Mouse (Mus musculus) heart, embryonic 14.5 days (tissue): Measurements from ENCODE around the gene Fbxw8. TPM values are rescaled to one million over a fixed set of nuclear protein-coding genes. Genes with fewer than 3 reads are reported as not detected.

ENCODE experiments used
- ATAC-seq: fragments of 200-750 bp; cut with Nextera tagmentation; 2 replicates; pipeline ENCODE4 v1.8.0; 2017; ENCODE audit warnings: low read depth, moderate TSS enrichment; ENCODE audit not compliant: insufficient number of reproducible peaks, insufficient read depth, low FRiP score
- H3K27ac ChIP-seq, 2 experiments: fragments of 200-500 bp in 1 of 2; fragments of 300-500 bp in 1 of 2; sonication (generic) in 1 of 2; replicated peaks in 1 of 2; 2 replicates each; pipeline ENCODE4 v1.5.1; 2012 to 2014; ENCODE audit warnings: low read depth in 2 of 2, low read length in 2 of 2, control low read depth in 1 of 2, mild to moderate bottlenecking in 1 of 2, mixed read lengths in 1 of 2; ENCODE audit not compliant: control insufficient read depth in 1 of 2, insufficient read depth in 1 of 2
- H3K27me3 ChIP-seq: fragments of 300-500 bp; sonication (generic); 2 replicates; pipeline ENCODE4 v1.6.1; 2014; ENCODE audit warnings: mild to moderate bottlenecking, low read length, control low read depth; ENCODE audit not compliant: control insufficient read depth, insufficient read depth
- H3K36me3 ChIP-seq: fragments of 300-500 bp; sonication (generic); 2 replicates; pipeline ENCODE4 v1.6.1; 2014; ENCODE audit warnings: mild to moderate bottlenecking, control low read depth, low read length, mixed read lengths; ENCODE audit not compliant: control insufficient read depth, insufficient read depth
- H3K4me1 ChIP-seq, 2 experiments: fragments of 200-500 bp in 1 of 2; fragments of 300-500 bp in 1 of 2; sonication (generic) in 1 of 2; 2 replicates each; pipeline ENCODE4 v1.6.1; 2012 to 2014; ENCODE audit warnings: low read length in 2 of 2, control low read depth in 1 of 2, mixed read lengths in 1 of 2; ENCODE audit not compliant: control insufficient read depth in 2 of 2, insufficient read depth in 2 of 2
- H3K4me2 ChIP-seq: fragments of 300-500 bp; sonication (generic); 2 replicates; pipeline ENCODE4 v1.6.1; 2014; ENCODE audit warnings: mild to moderate bottlenecking, low read length
- H3K4me3 ChIP-seq, 2 experiments: fragments of 200-500 bp in 1 of 2; fragments of 300-500 bp in 1 of 2; sonication (generic) in 1 of 2; 2 replicates each; pipeline ENCODE4 v1.5.1; 2012 to 2014; ENCODE audit warnings: low read length in 2 of 2, mild to moderate bottlenecking in 2 of 2, control low read depth in 1 of 2, low read depth in 1 of 2, moderate library complexity in 1 of 2; ENCODE audit not compliant: control insufficient read depth in 1 of 2, insufficient read depth in 1 of 2
- H3K9ac ChIP-seq: fragments of 300-500 bp; sonication (generic); 2 replicates; pipeline ENCODE4 v1.6.1; 2014; ENCODE audit warnings: mild to moderate bottlenecking, low read length
- H3K9me3 ChIP-seq: fragments of 300-500 bp; sonication (generic); 2 replicates; pipeline ENCODE4 v1.6.1; 2016; ENCODE audit warnings: low read length, control low read depth; ENCODE audit not compliant: control insufficient read depth
- WGBS: fragments of 180-500 bp; shearing (Covaris S2); extraction: QIAGEN DNeasy Blood & Tissue Kit; methylation state at CpG from one replicate; pipeline ENCODE4 v1.1.7; 2014; 5-methylcytosine and 5-hydroxymethylcytosine counted together
- polyA plus RNA-seq: library from polyadenylated mRNA; unstranded; fragments of >200 nt; fragmentation: Nextera tagmentation; extraction: Ambion mirVana; gene quantifications from 2 replicates; pipeline ENCODE4 v1.2.1, GENCODE M21; 2014

The Fbxw8 gene
- polyA plus RNA-seq, 1 experiment from 2014 or later, result 23.7 TPM

DNA sequence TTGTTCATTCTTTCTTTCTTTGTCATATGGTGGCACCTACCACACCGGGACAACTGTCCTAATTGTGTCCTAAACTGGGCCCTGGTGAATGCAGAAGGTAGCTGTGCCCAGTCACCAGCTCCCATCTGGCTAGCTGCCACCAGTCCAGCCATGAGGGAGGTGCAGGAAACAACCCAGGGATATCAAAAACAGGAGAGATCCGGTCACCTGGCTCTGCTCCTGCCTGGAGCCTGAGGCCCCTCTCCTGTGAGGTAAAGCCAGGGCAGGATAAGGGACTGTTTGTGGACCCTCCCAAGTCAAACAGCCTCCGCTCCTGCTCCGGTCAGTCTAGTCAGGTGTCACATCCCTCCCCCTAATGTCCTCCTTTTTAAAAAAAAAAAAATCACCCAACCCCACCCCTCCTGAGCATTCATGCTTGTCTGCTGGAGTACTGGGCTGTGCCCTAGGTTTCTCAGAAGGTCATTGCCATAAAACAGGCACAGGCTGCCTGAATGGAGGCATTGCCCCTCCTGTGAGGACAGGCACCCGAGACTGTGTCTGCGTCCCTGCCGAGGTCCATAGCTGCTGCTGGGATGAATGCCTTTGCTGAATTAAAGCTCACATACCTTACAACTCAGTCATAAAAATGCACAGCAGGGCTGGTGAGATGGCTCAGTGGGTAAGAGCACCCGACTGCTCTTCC lies 103.1 kb downstream of the Fbxw8 start:
- peaks cover 12 to 19% of the 10 kb centered on the region in 2 experiments for H3K4me1 ChIP-seq
- 65% methylated on average over 8 of the region's 8 CpGs for WGBS
- H3K27me3 ChIP-seq, result no peaks in the 10 kb centered on the region
- H3K9ac ChIP-seq, result no peak overlapping the region
- no peaks in the 10 kb centered on the region for H3K36me3 ChIP-seq
- no peaks in the 10 kb centered on the region for H3K9me3 ChIP-seq
- ATAC-seq, result no peak
- no peak overlapping the region for H3K4me2 ChIP-seq
- no peak overlapping the region for H3K4me3 ChIP-seq
- H3K27ac ChIP-seq, result 0 out of 4 replicates have a peak overlapping the region, but pooled peaks of 1 of the 2 experiments have one; percentile 41

DNA sequence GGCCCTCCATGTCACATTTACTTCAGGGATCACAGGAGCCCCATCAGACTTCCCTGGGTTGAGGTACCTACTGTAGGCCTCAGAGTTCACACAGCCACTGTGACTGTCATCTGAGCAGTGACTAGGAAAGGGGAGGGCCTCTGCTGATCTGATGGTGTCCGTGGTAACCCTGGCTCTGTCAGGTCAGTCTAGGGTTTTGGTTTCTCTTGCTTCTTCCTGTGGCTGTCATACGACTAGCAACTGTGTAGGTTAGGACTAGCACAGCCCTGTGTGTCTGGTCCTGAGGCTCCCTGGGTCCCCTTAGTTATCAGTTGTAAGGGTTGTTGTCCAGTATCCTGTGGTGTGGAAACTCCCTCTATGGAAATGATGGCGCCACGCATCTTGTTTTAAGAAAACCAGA lies 104.5 kb downstream of the Fbxw8 start:
- Histone ChIP-seq H3K27me3 (no peaks in the 10 kb centered on the region), H3K9me3 (no peaks in the 10 kb centered on the region), H3K27ac (no peak overlapping the region), H3K36me3 (no peaks in the 10 kb centered on the region), H3K4me3 (no peak overlapping the region), H3K9ac (no peak overlapping the region), H3K4me1 (peaks cover 9 to 13% of the 10 kb centered on the region in 2 experiments), H3K4me2 (no peak overlapping the region)
- WGBS, result 73% methylated on average over 4 of the region's 4 CpGs
- ATAC-seq, result no peak

DNA sequence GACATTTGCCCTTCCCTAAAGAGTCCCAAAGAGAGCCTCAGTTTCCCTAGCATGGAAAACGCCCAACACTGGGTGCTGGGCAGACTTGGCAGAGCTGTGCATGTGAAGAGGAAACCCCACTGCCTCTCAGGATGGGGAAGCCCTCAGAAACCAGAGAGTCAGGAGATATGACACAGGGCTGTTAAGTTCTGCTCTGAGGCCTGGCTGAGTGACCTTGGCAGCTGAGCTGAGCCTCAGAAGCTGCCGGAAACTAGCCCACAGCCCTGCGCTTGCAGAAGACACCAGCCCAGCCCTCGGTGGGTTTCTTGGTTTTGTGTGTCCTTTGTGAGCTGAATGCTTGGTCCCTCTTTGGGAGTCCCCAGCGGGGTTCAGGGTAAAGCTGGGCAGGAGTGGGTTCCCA lies 106.3 kb downstream of the Fbxw8 start:
- no peak overlapping the region for H3K9ac ChIP-seq
- no peaks in the 10 kb centered on the region for H3K27me3 ChIP-seq
- ATAC-seq, result no peak

DNA sequence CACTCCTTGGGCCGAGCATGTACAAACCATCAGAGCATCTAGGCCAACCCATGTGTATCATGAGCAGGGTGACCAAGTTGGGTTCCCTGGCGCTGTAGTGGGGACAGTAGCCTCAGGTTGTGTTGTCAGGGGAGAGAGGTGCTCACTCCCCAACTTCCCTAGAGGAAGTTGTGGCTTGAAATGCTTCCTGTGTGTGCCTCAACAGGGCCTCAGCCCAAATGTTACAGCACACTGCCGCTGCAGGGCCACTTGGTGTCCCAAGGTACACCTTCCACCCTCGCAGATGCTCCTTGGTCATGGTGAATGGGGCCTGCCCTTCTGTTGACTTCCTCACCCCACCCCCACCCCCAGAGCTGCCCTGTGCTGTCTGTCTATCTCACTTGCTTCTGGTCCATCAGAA lies 106.9 kb downstream of the Fbxw8 start:
- no peak overlapping the region for H3K4me3 ChIP-seq
- H3K27me3 ChIP-seq, result no peaks in the 10 kb centered on the region
- peaks cover 5 to 6% of the 10 kb centered on the region in 2 experiments; a peak in 3 of 4 replicates for H3K4me1 ChIP-seq
- 89% methylated on average over 4 of the region's 4 CpGs for WGBS
- no peak overlapping the region for H3K4me2 ChIP-seq
- no peaks in the 10 kb centered on the region for H3K9me3 ChIP-seq
- no peak for ATAC-seq
- no peak overlapping the region for H3K9ac ChIP-seq
- no peak overlapping the region for H3K27ac ChIP-seq
- H3K36me3 ChIP-seq, result no peaks in the 10 kb centered on the region

More for the DNA sequence above, 106.3 kb downstream of the Fbxw8 start:
- no peak overlapping the region for H3K4me2 ChIP-seq
- H3K36me3 ChIP-seq, result no peaks in the 10 kb centered on the region
- peaks cover 5 to 6% of the 10 kb centered on the region in 2 experiments; a peak in 3 of 4 replicates for H3K4me1 ChIP-seq
- no peaks in the 10 kb centered on the region for H3K9me3 ChIP-seq
- no peak overlapping the region for H3K4me3 ChIP-seq
- no peak overlapping the region for H3K27ac ChIP-seq
- 77% methylated on average over 5 of the region's 5 CpGs for WGBS

DNA sequence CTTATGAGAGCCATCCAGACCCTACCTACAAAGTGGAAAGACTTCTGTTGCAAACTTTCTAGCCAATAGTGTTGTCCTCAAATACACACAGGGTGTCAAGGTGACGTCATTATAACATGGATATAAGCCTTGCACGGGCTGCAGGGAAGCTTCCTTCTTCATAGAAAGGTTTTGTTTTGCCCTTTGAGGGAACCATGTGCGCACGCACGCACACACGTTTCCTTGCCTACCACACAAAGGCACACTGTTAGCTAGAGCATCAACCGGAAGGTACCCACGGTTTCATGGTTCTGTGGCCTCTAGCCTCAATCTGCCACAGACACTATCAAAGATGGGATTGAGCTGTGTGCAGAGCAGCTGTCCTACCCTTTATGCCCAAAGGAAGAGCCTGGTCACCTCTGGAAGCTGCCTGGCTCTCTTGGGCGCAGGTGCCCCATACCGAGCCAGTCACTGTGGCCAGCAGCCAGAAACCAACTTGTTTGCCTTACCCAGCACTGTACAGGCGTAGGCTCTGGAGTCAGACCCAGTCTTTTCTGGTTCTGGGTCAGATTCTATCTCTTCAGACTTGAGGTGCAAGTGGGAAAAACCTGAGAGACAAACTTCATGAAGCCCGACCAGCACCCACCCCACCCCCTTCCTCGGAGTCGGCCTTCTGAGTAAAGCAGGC lies 108.0 kb downstream of the Fbxw8 start:
- Histone ChIP-seq H3K9me3 (no peaks in the 10 kb centered on the region), H3K4me2 (no peak overlapping the region), H3K4me3 (no peak overlapping the region), H3K36me3 (no peaks in the 10 kb centered on the region), H3K27ac (no peak overlapping the region), H3K27me3 (no peaks in the 10 kb centered on the region), H3K4me1 (peaks cover 4 to 5% of the 10 kb centered on the region in 2 experiments; a peak in 3 of 4 replicates), H3K9ac (no peak overlapping the region)
- no peak for ATAC-seq
- WGBS, result 85% methylated on average over 14 of the region's 14 CpGs

DNA sequence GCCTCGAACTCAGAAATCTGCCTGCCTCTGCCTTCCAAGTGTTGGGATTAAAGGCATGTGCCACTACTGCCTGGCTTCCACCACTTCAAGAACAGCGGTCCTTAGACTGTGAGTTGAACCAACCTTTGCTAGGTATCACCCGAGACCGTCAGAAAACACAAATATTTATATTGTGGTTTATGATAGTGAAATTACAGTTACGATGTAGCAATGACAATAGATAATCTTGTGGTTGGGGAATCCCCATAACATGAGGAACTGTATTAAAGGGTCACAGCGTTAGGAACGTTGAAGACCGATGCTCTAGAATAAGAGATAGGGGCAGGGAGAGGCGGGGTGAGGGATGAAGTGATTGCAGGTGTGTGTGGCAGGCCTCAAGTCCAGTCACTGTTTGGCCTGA lies 109.9 kb downstream of the Fbxw8 start:
- H3K9me3 ChIP-seq, result 0 out of 2 replicates have a peak, but pooled peaks cover 3% of the 10 kb centered on the region
- no peak overlapping the region for H3K9ac ChIP-seq
- no peak overlapping the region for H3K4me3 ChIP-seq
- WGBS, result 93% methylated on average over 9 of the region's 9 CpGs
- no peaks in the 10 kb centered on the region for H3K36me3 ChIP-seq
- H3K4me2 ChIP-seq, result no peak overlapping the region
- no peaks in the 10 kb centered on the region; a peak in 1 of 4 replicates for H3K4me1 ChIP-seq
- no peak for ATAC-seq
- no peaks in the 10 kb centered on the region for H3K27me3 ChIP-seq
- H3K27ac ChIP-seq, result no peak overlapping the region

DNA sequence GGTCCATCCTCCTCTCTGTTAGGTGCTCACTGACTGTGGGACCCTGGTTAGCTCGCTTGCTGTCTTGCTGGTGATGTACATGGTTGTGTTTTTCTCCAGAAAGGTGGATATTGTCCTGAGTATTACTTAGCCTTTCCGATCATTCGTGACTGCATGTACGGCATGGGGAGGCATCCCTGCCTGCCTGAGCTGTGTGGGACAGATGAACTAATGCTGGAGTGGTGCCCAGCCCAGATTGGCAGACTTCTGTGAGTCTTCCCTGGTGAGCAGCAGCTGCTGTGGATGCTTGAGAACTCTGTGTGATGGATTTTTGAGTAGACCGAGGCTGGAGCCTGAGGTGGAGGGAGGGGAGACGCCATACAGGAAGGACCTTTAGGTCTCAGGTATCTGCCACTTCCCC lies 110.4 kb downstream of the Fbxw8 start:
- Histone ChIP-seq H3K36me3 (no peaks in the 10 kb centered on the region), H3K27ac (no peak overlapping the region), H3K4me3 (no peak overlapping the region), H3K27me3 (no peaks in the 10 kb centered on the region), H3K9me3 (0 out of 2 replicates have a peak, but pooled peaks cover 3% of the 10 kb centered on the region), H3K4me1 (no peaks in the 10 kb centered on the region; a peak in 1 of 4 replicates), H3K9ac (no peak overlapping the region), H3K4me2 (no peak overlapping the region)
- no peak for ATAC-seq
- WGBS, result 85% methylated on average over 6 of the region's 6 CpGs
